Mouse (Mus musculus) ES-E14 (cell line): Measurements from ENCODE around the gene Spg11. TPM values are rescaled to one million over a fixed set of nuclear protein-coding genes. Genes with fewer than 3 reads are reported as not detected.
"Not testable (repeated sequence)": the region's sequence is repeated elsewhere in the genome, so short reads cannot be mapped to it uniquely, and the experiment has no call there.

Experiments
- DNase-seq: peaks from one replicate; pipeline ENCODE4 v3.0.0-alpha.2; 2013; ENCODE audit warnings: low read depth, low spot score
- H3K27ac ChIP-seq: 2 replicates; pipeline ENCODE4 v1.5.1; 2012; ENCODE audit warnings: low read depth, mild to moderate bottlenecking, low read length, moderate library complexity, mixed read lengths; ENCODE audit not compliant: poor library complexity, insufficient read depth, severe bottlenecking
- H3K36me3 ChIP-seq: 2 replicates; pipeline ENCODE4 v1.6.1; 2012; ENCODE audit warnings: mild to moderate bottlenecking, low read length, moderate library complexity, mixed read lengths; ENCODE audit not compliant: control insufficient read depth, poor library complexity, insufficient read depth, severe bottlenecking
- H3K4me1 ChIP-seq, 2 experiments: fragments of 150-350 bp in 1 of 2; sonication (generic) in 1 of 2; 2 replicates each; pipeline ENCODE4 v1.6.1; 2012; ENCODE audit warnings: low read length in 2 of 2, mild to moderate bottlenecking in 1 of 2, mixed read lengths in 1 of 2; ENCODE audit not compliant: control insufficient read depth in 2 of 2, insufficient read depth in 2 of 2, poor library complexity in 1 of 2
- H3K4me3 ChIP-seq, 2 experiments: fragments of 150-350 bp in 1 of 2; sonication (generic) in 1 of 2; 2 replicates each; pipeline ENCODE4 v1.5.1; 2012; ENCODE audit warnings: low read length in 2 of 2, low read depth in 1 of 2, mild to moderate bottlenecking in 1 of 2, mixed read lengths in 1 of 2; ENCODE audit not compliant: insufficient read depth in 1 of 2, poor library complexity in 1 of 2, severe bottlenecking in 1 of 2
- H3K9ac ChIP-seq: 2 replicates; pipeline ENCODE4 v1.6.1; 2012; ENCODE audit warnings: low read depth, mild to moderate bottlenecking, low read length, mixed read lengths; ENCODE audit not compliant: poor library complexity, insufficient read depth, severe bottlenecking
- H3K9me3 ChIP-seq: fragments of 150-350 bp; sonication (generic); 2 replicates; pipeline ENCODE4 v1.6.1; 2012; ENCODE audit warnings: low read depth, mild to moderate bottlenecking, low read length; ENCODE audit not compliant: control insufficient read depth, insufficient read depth
- CHD2 ChIP-seq: IDR thresholded peaks from 2 replicates; pipeline ENCODE4 v1.6.1; 2014; ENCODE audit warnings: mild to moderate bottlenecking, low read depth, low read length, inconsistent platforms
- HCFC1 ChIP-seq: IDR thresholded peaks from 2 replicates; pipeline ENCODE4 v1.6.1; 2012; ENCODE audit warnings: low read length, inconsistent platforms, borderline replicate concordance; ENCODE audit not compliant: insufficient read depth
- MAFK ChIP-seq: IDR thresholded peaks from 2 replicates; pipeline ENCODE4 v1.6.1; 2014; ENCODE audit warnings: mild to moderate bottlenecking, low read depth, low read length, inconsistent platforms; ENCODE audit not compliant: insufficient read depth
- ZC3H11A ChIP-seq: IDR thresholded peaks from 2 replicates; pipeline ENCODE4 v1.6.1; 2012; ENCODE audit warnings: low read depth, mild to moderate bottlenecking, inconsistent platforms, low read length, borderline replicate concordance
- ZNF384 ChIP-seq: IDR thresholded peaks from 2 replicates; pipeline ENCODE4 v1.6.1; 2012; ENCODE audit warnings: low read depth, low read length, inconsistent platforms
- in situ Hi-C, 2 experiments: fragments of 600-800 bp; cut with MboI; formaldehyde crosslinking; loops; one replicate each; pipeline ENCODE4 v1.15.1; 2025; ENCODE audit warnings: low sequenced_read_pairs in 2 of 2, inconsistent platforms in 1 of 2; ENCODE audit not compliant: unreplicated experiment in 2 of 2
- total RNA-seq: library from RNA; depleted of rRNA; stranded (reverse); fragments of 300-350 nt; gene quantifications from 2 replicates; pipeline ENCODE4 v1.2.3, GENCODE M21; 2012

Spg11 gene
- total RNA-seq, 1 experiment = 15.4 TPM

GRCm38 (mm10) chr2:122036064-122036463, 82.1 kb downstream of the Spg11 start:
- H3K4me1 ChIP-seq = no peaks in the 10 kb centered on the region
- H3K27ac ChIP-seq = no peak overlapping the region
- H3K36me3 ChIP-seq = peaks cover 4% of the 10 kb centered on the region
- TF ChIP-seq CHD2 (no peak), HCFC1 (no peak), ZC3H11A (no peak), MAFK (no peak), ZNF384 (no peak)
- in situ Hi-C loops = no loop called here
- DNase-seq = no peak
- H3K4me3 ChIP-seq = no peak overlapping the region
- H3K9me3 ChIP-seq = no peaks in the 10 kb centered on the region
- H3K9ac ChIP-seq = no peak overlapping the region

DNA sequence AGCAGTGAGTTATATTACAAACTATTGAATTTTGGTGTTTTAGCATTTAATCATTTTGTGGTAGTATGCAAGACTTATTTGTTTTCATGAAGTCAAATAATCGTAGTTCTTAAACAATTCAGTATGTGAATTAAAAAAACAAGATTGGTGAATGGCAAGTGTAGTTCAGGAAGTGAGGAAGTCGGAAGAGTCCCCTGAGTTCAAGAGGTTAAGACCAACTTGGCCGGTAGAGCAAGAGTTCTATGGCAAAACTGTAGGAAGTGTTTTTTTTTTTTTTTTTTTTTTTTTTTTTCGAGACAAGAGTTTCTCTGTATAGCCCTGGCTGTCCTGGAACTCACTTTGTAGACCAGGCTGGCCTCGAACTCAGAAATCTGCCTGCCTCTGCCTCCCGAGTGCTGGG, 86.2 kb downstream of the Spg11 start:
- in situ Hi-C loops = no loop called here

GRCm38 (mm10) chr2:122028756-122029700, 89.2 kb downstream of the Spg11 start:
- no peaks in the 10 kb centered on the region for H3K9me3 ChIP-seq
- peak overlapping the region; percentile 87 for H3K9ac ChIP-seq
- H3K4me1 ChIP-seq = no peaks in the 10 kb centered on the region
- peak overlapping the region; percentile 94 to 98 for H3K4me3 ChIP-seq
- TF ChIP-seq ZC3H11A = no peak
- TF ChIP-seq ZNF384 = no peak
- no peak for TF ChIP-seq MAFK
- no peak for TF ChIP-seq HCFC1
- no peak for TF ChIP-seq CHD2
- DNase-seq = no peak
- in situ Hi-C loops = no loop called here
- no peaks in the 10 kb centered on the region; the same call in none of the 2 replicates for H3K36me3 ChIP-seq
- peak overlapping the region; percentile 6 for H3K27ac ChIP-seq

More for the DNA sequence above, 86.2 kb downstream of the Spg11 start:
- Histone ChIP-seq H3K36me3 (peaks cover 4% of the 10 kb centered on the region), H3K4me1 (no peaks in the 10 kb centered on the region), H3K9ac (no peak overlapping the region), H3K27ac (no peak overlapping the region), H3K4me3 (no peak overlapping the region), H3K9me3 (no peaks in the 10 kb centered on the region)
- TF ChIP-seq ZNF384 (no peak), CHD2 (no peak), ZC3H11A (no peak), HCFC1 (no peak), MAFK (no peak)
- no peak for DNase-seq

DNA sequence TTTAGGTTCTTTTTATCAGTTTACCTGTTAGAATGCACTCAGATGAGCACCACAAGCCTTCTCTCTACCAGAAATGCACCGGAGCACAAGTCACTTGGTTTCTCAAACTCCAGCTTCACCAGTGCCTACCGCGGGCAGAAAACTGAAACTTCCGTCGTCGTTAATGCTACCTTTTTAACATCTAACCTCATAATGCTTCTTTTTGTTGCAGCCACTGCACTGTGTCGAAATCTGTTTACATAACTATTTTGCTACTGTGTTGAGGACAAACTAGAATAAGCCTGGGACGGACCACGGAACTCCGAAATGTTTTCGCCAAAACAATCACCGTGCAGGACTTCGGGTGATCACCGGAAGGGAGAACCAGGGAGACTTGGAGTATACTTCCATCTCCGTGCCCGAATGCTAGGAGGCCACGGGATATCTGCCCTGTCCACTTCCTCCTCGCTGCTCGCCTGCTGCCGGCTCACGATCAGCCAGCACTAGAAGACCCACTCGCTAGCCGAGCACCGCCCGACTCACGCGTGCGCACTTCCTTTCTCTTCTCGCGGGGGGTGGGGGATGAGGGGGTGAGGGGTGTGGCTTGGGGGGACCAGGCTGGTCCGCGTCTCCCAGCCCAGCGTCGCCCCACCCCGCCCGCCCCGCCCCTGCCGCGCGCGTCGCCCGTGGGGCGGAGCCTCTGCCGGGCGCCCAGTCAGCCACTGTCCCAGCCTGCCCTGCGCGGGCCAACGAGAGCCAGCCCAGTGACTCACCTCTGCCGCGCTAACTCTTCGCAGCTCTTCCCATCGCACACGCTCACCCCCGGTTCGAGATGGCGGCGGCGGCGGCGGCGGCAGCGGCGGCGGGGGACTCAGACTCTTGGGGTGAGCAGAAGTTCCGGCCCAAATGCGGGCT, 90.1 kb downstream of the Spg11 start, which contains the start of gene Eif3j1:
TSS of gene Eif3j1 (plus strand) at position 685 of the 894 bp plus-strand sequence.
- no peaks in the 10 kb centered on the region for H3K9me3 ChIP-seq
- peak within 1 kb of the TSS; percentile 6 for H3K27ac ChIP-seq
- TF ChIP-seq HCFC1 = no peak
- no peak for TF ChIP-seq MAFK
- no peak for TF ChIP-seq ZNF384
- no peak for TF ChIP-seq CHD2
- TF ChIP-seq ZC3H11A = no peak
- in situ Hi-C loops = no loop called here
- H3K4me1 ChIP-seq = no peaks in the 10 kb centered on the region
- peak within 1 kb of the TSS; percentile 94 to 98 for H3K4me3 ChIP-seq
- H3K9ac ChIP-seq = peak within 1 kb of the TSS; percentile 87
- peak; percentile 51 for DNase-seq
- H3K36me3 ChIP-seq = no peaks in the 10 kb centered on the region; the same call in none of the 2 replicates

- H3K4me3 ChIP-seq, H3K27ac ChIP-seq, H3K4me1 ChIP-seq, H3K9me3 ChIP-seq, in situ Hi-C loops, DNase-seq, H3K9ac ChIP-seq, H3K36me3 ChIP-seq: not testable (repeated sequence)
Observed at GRCm38 (mm10) chr2:122027091-122027490, 91.1 kb downstream of the Spg11 start.
